Comparison of ENCODE assay signal across 13 mouse cellular contexts in the genomic region with DNA sequence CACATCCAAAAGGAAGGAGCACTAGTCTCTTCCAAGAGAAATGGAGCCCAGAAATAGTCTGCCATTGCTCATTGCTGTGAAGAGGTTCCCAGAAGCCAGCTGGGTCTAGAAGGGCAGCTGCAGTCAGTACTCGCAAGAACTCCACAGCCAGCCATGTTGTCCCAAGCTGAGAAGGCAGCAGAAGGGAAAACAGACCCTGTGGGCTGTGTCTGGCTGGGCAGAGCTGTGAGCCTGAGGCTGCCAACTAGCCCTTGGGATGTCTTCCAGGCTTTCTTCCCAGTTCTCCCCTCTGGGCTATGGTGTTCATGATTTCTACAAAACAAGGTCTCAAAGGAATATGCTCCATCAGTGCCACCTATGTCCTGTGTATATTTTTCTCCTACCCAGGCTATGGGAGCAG.
"Had no signal": no experiment of that assay in that cellular context is flagged by ENCODE, and none has a peak within 500 bp of the region (broad histone marks: within the 10 kb centered on the region; RNA-seq: fewer than 3 reads in every experiment).

No protein-coding gene starts in this region.

- ATAC-seq: lung, postnatal 0 days; midbrain, embryonic 13.5 days had no signal

- H3K36me3 ChIP-seq: limb, embryonic 10.5 days; liver, embryonic 15.5 days; midbrain, embryonic 13.5 days; stomach, embryonic 15.5 days had no signal

- H3K9me3 ChIP-seq: limb, embryonic 10.5 days; liver, embryonic 15.5 days; midbrain, embryonic 13.5 days; stomach, embryonic 15.5 days had no signal

- H3K9ac ChIP-seq: liver, embryonic 15.5 days; midbrain, embryonic 13.5 days; stomach, embryonic 15.5 days had no signal

- H3K4me2 ChIP-seq: liver, embryonic 11.5 days; liver, embryonic 15.5 days; midbrain, embryonic 13.5 days; stomach, embryonic 15.5 days had no signal

- H3K27me3 ChIP-seq: liver, embryonic 15.5 days; midbrain, embryonic 13.5 days; stomach, embryonic 15.5 days had no signal

- H3K27ac ChIP-seq: limb, embryonic 10.5 days; liver, embryonic 15.5 days; midbrain, embryonic 13.5 days; stomach, embryonic 15.5 days had no signal

- DNase-seq: kidney, adult 8-10 months; kidney, postnatal 25 days; lung, adult 2 months; lung, postnatal 36 days; right cerebral cortex, postnatal 14 days; thymus, adult 2 months; thymus, postnatal 25 days had no signal

- H3K4me3 ChIP-seq: limb, embryonic 10.5 days; liver, embryonic 15.5 days; midbrain, embryonic 13.5 days; stomach, embryonic 15.5 days had no signal

- H3K4me1 ChIP-seq: liver, embryonic 15.5 days had no signal
